Mouse (Mus musculus) stomach, embryonic 14.5 days (tissue): Measurements from ENCODE around the gene Rilpl1. TPM values are rescaled to one million over a fixed set of nuclear protein-coding genes. Genes with fewer than 3 reads are reported as not detected.

ENCODE experiments used
- ATAC-seq: fragments of 200-750 bp; cut with Nextera tagmentation; 2 replicates; pipeline ENCODE4 v1.8.0; 2017; ENCODE audit warnings: low read depth, moderate TSS enrichment; ENCODE audit not compliant: insufficient number of reproducible peaks, insufficient read depth, low FRiP score
- H3K27ac ChIP-seq: fragments of 300-500 bp; sonication (generic); 2 replicates; pipeline ENCODE4 v1.5.1; 2014; ENCODE audit warnings: mild to moderate bottlenecking, low read length, moderate library complexity, mixed read lengths
- H3K27me3 ChIP-seq: fragments of 300-500 bp; sonication (generic); 2 replicates; pipeline ENCODE4 v1.6.1; 2014; ENCODE audit warnings: low read length, control low read depth, mixed read lengths; ENCODE audit not compliant: control insufficient read depth, insufficient read depth
- H3K36me3 ChIP-seq: fragments of 300-500 bp; sonication (generic); 2 replicates; pipeline ENCODE4 v1.6.1; 2014; ENCODE audit warnings: mild to moderate bottlenecking, control low read depth, low read length, moderate library complexity, mixed read lengths; ENCODE audit not compliant: control insufficient read depth, insufficient read depth
- H3K4me1 ChIP-seq: fragments of 300-500 bp; sonication (generic); 2 replicates; pipeline ENCODE4 v1.6.1; 2014; ENCODE audit warnings: low read length, control low read depth, mixed read lengths; ENCODE audit not compliant: control insufficient read depth, insufficient read depth
- H3K4me2 ChIP-seq: fragments of 300-500 bp; sonication (generic); replicated peaks from 2 replicates; pipeline ENCODE4 v1.6.1; 2014; ENCODE audit warnings: low read depth, low read length, control low read depth
- H3K4me3 ChIP-seq: fragments of 300-500 bp; sonication (generic); 2 replicates; pipeline ENCODE4 v1.5.1; 2014; ENCODE audit warnings: low read depth, low read length, control low read depth
- H3K9ac ChIP-seq: fragments of 300-500 bp; sonication (generic); replicated peaks from 2 replicates; pipeline ENCODE4 v1.6.1; 2014; ENCODE audit warnings: low read depth, mild to moderate bottlenecking, control low read depth, low read length, moderate library complexity, mixed read lengths
- H3K9me3 ChIP-seq: fragments of 300-500 bp; sonication (generic); 2 replicates; pipeline ENCODE4 v1.6.1; 2016; ENCODE audit warnings: low read depth, low read length, control low read depth; ENCODE audit not compliant: control insufficient read depth
- WGBS: fragments of 180-500 bp; shearing (Covaris S2); extraction: QIAGEN DNeasy Blood & Tissue Kit; methylation state at CpG from one replicate; pipeline ENCODE4 v1.1.7; 2014; 5-methylcytosine and 5-hydroxymethylcytosine counted together
- polyA plus RNA-seq: library from polyadenylated mRNA; unstranded; fragments of >200 nt; fragmentation: Nextera tagmentation; extraction: Ambion mirVana; gene quantifications from 2 replicates; pipeline ENCODE4 v1.2.1, GENCODE M21; 2014

Gene Rilpl1
- polyA plus RNA-seq, 1 experiment from 2014 or later = 16.8 TPM

DNA sequence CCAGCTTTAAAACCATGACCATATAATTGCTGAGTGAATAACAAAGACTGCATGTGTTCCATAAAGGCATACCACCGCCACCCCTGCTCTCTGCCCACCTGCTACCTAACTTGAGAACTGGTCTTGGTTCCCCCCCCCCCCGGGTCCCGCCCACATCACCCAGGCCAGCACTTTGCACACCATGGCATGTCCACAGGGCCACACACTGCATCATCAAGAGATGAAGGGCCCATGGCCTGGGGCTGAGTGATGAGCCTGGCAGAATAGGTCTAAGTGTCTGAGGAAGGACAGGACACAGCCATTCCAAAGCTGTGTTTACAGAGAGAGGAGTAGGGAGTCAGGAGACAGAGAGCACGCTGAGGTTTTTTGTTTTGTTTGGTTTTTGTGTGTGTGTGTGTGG, 2.8 kb downstream of the Rilpl1 start:
- Histone ChIP-seq H3K4me1 (peaks cover 26% of the 10 kb centered on the region), H3K9ac (no peak overlapping the region), H3K9me3 (no peaks in the 10 kb centered on the region), H3K4me2 (peak overlapping the region; percentile 80), H3K4me3 (peak overlapping the region; percentile 69; the same call in 1 of the 2 replicates), H3K36me3 (no peaks in the 10 kb centered on the region), H3K27me3 (no peaks in the 10 kb centered on the region), H3K27ac (no peak overlapping the region)
- 60% methylated on average over 4 of the region's 4 CpGs for WGBS
- ATAC-seq = no peak

DNA sequence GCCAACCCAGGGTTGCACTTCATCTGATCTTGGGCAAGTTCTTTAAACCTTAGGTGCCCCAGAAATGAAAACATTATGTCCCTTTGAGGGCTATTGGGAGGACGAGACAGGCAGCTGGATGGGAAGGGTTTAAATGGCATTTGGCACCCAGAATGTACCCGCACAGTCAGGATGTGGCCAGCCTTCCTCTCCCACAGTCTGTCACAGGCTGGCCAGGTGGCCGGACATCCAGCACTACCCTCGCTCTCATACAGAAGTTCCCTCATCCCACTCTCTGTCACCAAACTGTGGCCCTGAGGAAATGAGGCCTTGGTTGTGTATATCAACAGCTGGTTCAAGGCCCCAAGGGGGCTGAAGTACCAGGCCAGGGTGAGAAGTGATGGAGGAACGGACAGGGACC, 6.2 kb downstream of the Rilpl1 start:
- H3K4me2 ChIP-seq = no peak overlapping the region
- H3K36me3 ChIP-seq = peaks cover 9% of the 10 kb centered on the region; the same call in 1 of the 2 replicates
- H3K27ac ChIP-seq = no peak overlapping the region
- peaks cover 17% of the 10 kb centered on the region for H3K4me1 ChIP-seq
- H3K9ac ChIP-seq = no peak overlapping the region
- WGBS = 88% methylated on average over 5 of the region's 5 CpGs
- ATAC-seq = no peak
- H3K9me3 ChIP-seq = no peaks in the 10 kb centered on the region
- H3K4me3 ChIP-seq = no peak overlapping the region
- H3K27me3 ChIP-seq = no peaks in the 10 kb centered on the region

DNA sequence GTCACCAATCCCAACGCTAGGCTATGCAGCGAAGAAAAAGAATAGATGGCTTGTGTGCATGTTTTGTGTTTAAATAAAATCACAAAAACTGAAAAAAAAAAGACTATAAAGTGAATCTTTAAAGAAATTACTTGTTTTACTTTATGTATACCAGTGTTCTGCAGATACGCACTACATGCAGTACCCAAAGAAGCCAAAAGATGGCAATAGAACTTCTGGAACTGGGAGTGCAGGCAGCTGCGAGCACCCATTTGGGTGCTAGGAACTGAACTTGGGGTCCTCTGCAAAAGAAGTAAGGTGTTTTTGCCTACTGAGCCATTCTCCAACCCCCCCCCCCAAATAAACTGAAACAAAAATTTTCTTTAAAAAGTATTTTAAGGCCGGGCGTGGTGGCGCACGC, 8.2 kb downstream of the Rilpl1 start:
- Histone ChIP-seq H3K27ac (no peak overlapping the region), H3K4me2 (no peak overlapping the region), H3K36me3 (peaks cover 16% of the 10 kb centered on the region), H3K4me3 (no peak overlapping the region), H3K9ac (no peak overlapping the region), H3K4me1 (no peaks in the 10 kb centered on the region), H3K9me3 (no peaks in the 10 kb centered on the region), H3K27me3 (no peaks in the 10 kb centered on the region)
- ATAC-seq = no peak
- WGBS = 95% methylated on average over 8 of the region's 8 CpGs

DNA sequence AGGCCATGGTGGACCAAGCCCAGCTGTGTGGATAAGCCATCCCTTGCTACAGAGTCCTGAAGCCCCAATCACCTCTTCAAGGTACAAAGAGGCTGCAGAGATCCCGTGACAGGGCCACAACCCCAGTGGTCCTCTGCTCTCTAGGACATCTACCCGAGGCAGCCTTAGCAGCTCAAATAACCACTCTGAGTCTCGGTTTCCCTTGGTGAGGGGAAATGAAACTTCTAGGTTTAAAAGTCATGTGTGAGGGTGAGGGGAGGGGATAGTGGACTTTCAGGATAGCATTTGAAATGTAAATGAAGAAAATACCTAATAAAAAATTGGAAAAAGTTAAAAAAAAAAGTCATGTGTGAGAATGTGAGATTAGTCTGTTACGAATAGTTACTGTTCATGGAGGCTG, 9.6 kb downstream of the Rilpl1 start:
- no peaks in the 10 kb centered on the region for H3K4me1 ChIP-seq
- H3K27ac ChIP-seq = no peak overlapping the region
- no peak overlapping the region for H3K4me3 ChIP-seq
- no peak overlapping the region for H3K9ac ChIP-seq
- no peaks in the 10 kb centered on the region for H3K27me3 ChIP-seq
- 83% methylated on average over 4 of the region's 4 CpGs for WGBS
- no peaks in the 10 kb centered on the region for H3K9me3 ChIP-seq
- peaks cover 16% of the 10 kb centered on the region for H3K36me3 ChIP-seq
- no peak overlapping the region for H3K4me2 ChIP-seq
- ATAC-seq = no peak

DNA sequence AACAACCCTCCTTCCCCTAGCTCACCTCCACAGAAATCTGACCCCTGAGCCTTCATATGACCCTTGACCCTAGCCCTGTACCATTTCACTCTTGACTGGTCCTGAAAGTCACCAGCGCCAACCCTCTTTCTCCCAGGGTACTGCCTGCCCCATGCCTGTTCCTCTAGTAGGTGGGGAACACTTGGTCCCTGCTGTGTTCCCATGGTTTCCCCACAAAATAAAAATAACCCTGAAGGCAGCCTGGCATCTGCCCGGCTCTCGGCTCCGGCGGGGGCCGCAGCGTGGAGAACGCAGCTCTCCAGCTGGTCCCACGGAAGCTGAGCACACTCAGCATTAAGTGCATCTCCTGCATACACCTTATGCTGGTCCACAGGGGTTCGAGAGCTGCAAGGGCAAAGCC, 12.5 kb downstream of the Rilpl1 start:
- Histone ChIP-seq H3K9ac (no peak overlapping the region), H3K9me3 (no peaks in the 10 kb centered on the region), H3K27ac (no peak overlapping the region), H3K4me1 (no peaks in the 10 kb centered on the region), H3K4me3 (no peak overlapping the region), H3K36me3 (peaks cover 30% of the 10 kb centered on the region), H3K4me2 (no peak overlapping the region), H3K27me3 (no peaks in the 10 kb centered on the region)
- no peak for ATAC-seq
- WGBS = 95% methylated on average over 10 of the region's 10 CpGs

DNA sequence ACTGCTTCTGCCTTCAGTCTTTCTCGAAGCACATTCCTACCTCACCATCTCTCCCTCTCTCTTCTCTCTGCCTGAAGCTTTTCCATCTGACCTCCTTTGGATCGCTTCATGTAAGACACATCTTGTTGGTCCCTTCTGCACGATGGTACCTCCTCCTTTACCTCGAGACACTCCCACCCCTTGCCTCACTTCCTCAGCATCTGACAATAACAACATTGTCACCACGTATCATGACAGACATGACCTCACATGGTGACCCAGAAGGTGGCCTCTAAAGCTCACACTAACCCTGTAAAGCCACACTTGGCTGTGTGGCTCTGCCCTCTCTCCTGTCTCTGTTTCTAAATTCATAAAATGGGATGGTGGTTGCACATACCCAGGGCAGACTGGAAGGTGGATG, 15.4 kb downstream of the Rilpl1 start:
- Histone ChIP-seq H3K27me3 (no peaks in the 10 kb centered on the region), H3K27ac (no peak overlapping the region), H3K36me3 (peaks cover 30% of the 10 kb centered on the region), H3K9me3 (no peaks in the 10 kb centered on the region), H3K4me2 (no peak overlapping the region), H3K9ac (no peak overlapping the region), H3K4me1 (no peaks in the 10 kb centered on the region), H3K4me3 (no peak overlapping the region)
- WGBS = 85% methylated on average over 5 of the region's 5 CpGs
- no peak for ATAC-seq

DNA sequence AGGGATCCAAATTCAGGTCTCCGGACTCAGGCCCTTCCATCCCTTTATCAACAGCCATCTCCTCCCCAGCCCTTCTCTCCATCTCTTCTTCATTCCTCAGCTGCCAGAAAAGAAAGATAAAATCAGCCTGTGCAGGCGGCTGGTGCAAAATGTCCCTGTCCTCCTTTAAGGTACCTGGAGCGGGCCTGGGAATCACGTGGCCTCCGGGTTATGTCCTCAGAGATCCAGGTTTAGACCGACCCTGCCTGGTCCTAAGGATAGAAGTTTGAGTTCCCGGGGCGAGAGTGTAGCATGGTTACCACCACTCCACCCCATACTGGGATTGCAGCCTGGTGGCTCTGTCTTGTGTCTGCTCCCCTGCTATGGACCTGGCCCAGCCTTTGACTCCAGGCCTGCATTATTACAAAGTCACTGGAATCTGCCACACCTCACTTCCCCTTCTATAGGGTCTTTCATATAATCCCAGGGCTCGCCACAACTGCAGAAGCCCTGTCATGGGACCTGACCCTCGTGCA, 20.6 kb downstream of the Rilpl1 start:
- Histone ChIP-seq H3K4me2 (no peak overlapping the region), H3K4me1 (peaks cover 14% of the 10 kb centered on the region; the same call in 1 of the 2 replicates), H3K27ac (no peak overlapping the region), H3K27me3 (no peaks in the 10 kb centered on the region), H3K4me3 (no peak overlapping the region), H3K9me3 (no peaks in the 10 kb centered on the region), H3K36me3 (peaks cover 19% of the 10 kb centered on the region), H3K9ac (no peak overlapping the region)
- 80% methylated on average over 10 of the region's 10 CpGs for WGBS
- ATAC-seq = no peak

DNA sequence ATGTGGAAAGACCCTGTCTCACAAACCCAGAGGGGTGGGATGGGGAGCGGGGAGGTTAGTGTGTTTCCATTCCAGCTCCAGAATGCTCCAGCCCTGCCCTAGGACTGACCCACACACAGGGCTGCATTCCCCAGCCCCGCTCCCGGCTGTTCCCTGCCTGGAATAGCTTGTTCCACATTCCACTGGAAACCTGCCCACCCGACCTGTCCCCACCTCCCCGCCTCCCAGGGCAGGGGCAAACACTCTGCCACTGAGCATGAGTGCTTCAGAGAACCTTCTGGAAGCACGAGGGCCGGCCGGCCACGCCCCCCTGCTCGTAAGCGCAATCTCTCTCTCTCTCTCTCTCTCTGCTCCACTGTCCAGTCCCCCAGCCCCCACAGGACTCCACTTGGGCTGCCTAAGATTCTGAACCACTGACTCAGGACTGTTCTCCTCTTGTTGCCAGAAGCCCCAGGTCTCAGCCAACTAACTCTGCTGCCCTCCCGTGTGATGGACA, 21.4 kb downstream of the Rilpl1 start:
- no peak overlapping the region for H3K9ac ChIP-seq
- no peaks in the 10 kb centered on the region for H3K27me3 ChIP-seq
- 52% methylated on average over 12 of the region's 12 CpGs for WGBS
- H3K4me2 ChIP-seq = no peak overlapping the region
- peaks cover 14% of the 10 kb centered on the region; the same call in 1 of the 2 replicates for H3K4me1 ChIP-seq
- no peak overlapping the region for H3K4me3 ChIP-seq
- H3K36me3 ChIP-seq = peaks cover 17% of the 10 kb centered on the region
- H3K27ac ChIP-seq = 0 out of 2 replicates have a peak overlapping the region, but pooled peaks have one; percentile 2
- H3K9me3 ChIP-seq = no peaks in the 10 kb centered on the region
- 0 out of 2 replicates have a peak, but pooled peaks have one; percentile 24 for ATAC-seq

DNA sequence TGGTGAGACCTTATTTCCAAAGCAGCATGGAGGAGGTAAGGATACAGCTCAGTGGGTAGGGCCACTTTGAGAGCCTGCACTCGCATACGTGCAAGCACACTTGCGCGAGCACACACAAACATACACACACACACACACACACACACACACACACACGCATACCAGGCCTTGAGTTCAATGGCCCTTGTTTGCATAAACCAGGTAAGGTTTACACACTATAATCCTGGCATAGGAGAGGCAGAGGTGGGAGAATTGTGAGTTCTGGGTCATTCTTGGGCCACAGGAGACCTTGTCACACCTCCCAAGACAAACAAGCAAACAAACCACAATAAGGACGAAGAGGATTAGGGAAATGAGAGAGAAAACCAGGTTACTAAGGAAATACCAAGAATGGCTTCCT, 22.0 kb downstream of the Rilpl1 start:
- Histone ChIP-seq H3K4me2 (no peak overlapping the region), H3K27me3 (no peaks in the 10 kb centered on the region), H3K27ac (no peak overlapping the region), H3K9me3 (no peaks in the 10 kb centered on the region), H3K36me3 (peaks cover 15% of the 10 kb centered on the region), H3K9ac (no peak overlapping the region), H3K4me3 (no peak overlapping the region), H3K4me1 (peaks cover 14% of the 10 kb centered on the region; the same call in 1 of the 2 replicates)
- peak; percentile 38; the same call in 1 of the 2 replicates for ATAC-seq
- WGBS = 80% methylated on average over 6 of the region's 6 CpGs
